Mouse (Mus musculus) hindlimb bud, embryonic 11.5 days (tissue): Measurements from ENCODE around the gene Flnb.

ENCODE experiments used
- DNase-seq: peaks from one replicate; pipeline ENCODE4 v3.0.0-alpha.2; 2012; ENCODE audit warnings: low read depth, low spot score; ENCODE audit errors: extremely low spot score

Flnb gene

DNA sequence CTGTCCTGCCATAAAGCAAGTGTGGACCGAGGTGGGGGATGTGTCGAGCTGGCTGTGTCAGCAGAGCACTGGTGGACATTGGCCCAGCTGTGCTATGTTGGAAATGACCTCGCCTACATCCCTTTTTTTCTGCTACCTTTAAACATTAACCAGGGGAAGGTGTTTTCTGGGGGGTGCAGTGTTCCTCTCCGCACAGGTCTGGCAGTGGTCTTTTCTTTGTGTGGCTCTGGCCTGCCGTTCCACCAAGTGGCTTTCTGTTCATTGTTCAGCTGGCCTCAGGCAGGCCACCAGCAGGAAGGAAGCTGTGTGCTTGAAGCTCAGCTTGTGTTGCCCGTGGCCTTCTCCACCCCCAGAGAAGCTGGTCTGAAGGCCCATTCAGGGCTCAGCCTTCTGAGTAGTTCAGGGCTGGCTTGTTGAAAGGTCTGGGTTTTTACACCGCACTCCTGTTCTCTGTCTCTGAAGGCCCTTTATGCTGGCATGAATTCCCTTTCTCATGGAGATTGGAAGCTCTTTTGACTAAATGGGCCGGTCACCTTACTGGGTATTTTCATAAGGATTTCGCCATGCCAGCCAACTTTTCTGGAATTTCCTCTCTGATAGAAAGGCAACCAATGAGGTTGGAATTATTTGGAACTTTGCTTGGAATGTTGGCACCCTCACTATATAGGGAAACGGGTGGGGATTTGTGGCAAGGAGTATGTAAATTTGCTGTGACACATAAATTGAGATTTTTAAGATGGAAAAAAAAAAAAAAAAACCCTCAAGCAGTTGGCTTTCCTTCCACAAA lies 8.6 kb downstream of the Flnb start:
- no peak for DNase-seq

- no peak for DNase-seq
These were observed 11.4 kb downstream of the Flnb start for GRCm38 (mm10) chr14:7829181-7829580.

DNA sequence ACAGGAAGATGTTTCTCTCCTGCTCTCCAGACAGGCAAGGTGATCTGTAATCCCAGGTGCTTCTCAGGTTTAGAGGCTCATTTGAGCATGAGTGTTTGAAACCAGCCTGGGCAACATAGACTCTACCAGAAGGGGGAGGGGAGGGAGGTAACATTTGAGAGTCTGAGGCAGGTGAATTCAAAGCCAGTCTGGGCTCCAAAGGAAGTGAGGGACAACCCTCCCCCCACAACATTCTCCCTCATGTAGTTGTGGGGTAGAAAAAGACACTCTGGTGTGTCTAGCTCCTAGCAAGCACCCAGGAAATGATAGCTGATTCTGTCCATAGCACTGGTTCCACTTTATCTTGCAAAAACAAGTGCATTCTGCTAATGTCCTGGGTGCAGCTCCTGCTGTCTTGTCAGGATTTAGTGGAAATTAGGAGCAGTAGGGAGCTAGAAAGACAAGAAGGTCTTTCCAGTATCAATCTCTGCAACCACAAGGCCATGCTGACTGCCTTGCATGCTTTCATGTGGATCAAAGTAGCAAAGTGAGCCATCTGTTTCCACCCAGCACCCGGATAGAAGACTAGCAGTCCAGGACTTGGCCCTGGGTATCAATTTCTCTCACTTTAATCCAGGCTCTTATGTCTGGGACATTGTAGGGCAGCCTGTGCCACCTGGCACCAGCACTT lies 14.1 kb downstream of the Flnb start:
- no peak for DNase-seq

GRCm38 (mm10) chr14:7832440-7832783 lies 14.7 kb downstream of the Flnb start:
- no peak for DNase-seq

DNA sequence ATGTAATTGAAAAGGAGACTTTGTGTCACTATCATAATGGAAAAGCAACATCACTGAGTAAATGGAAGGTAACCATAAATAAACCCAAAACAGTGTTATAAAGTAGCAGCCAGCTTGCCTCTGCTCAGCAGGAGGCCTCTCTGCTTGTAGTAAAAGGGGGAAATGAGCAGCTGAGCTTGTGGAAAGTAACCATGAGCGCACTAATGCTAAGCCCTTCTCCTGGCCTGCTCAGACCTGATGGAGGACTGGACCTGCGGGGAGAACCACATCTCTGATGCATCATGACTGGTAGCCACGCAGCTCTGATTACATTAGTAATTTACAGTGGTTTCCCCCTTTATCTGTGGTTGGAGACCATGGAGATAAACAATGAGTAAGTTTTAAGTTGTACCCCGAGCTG lies 15.7 kb downstream of the Flnb start:
- no peak for DNase-seq

DNA sequence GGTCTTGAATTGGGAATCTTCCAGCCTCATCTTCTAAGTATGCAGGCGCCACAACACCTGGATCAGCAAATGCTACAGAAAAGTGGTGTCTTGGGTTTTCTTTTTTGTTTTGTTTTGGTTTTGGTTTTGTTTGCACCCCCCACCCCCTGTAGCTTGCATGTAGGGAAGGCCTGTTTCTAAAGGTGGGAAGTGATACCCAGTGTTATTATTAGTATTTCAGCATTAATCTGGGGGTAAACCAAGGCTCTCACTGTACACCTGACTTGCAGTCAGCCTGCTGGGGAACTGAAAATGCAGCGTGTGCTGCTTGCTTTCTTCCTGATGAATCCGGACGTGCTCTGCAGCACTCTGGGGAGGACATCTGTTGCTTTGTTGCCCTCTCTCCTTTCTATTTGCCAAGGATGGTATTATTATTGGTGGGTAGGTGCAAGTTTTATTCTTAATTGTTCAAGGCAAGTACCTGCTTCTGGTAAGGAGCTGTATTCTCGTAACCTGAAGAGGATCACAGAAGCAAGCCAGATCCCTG lies 20.9 kb downstream of the Flnb start:
- no peak for DNase-seq

GRCm38 (mm10) chr14:7839950-7840514 lies 22.3 kb downstream of the Flnb start:
- no peak for DNase-seq

- DNase-seq: no peak
These were observed 25.0 kb downstream of the Flnb start for GRCm38 (mm10) chr14:7842631-7843332.

GRCm38 (mm10) chr14:7846696-7847095 lies 28.9 kb downstream of the Flnb start:
- no peak for DNase-seq

DNA sequence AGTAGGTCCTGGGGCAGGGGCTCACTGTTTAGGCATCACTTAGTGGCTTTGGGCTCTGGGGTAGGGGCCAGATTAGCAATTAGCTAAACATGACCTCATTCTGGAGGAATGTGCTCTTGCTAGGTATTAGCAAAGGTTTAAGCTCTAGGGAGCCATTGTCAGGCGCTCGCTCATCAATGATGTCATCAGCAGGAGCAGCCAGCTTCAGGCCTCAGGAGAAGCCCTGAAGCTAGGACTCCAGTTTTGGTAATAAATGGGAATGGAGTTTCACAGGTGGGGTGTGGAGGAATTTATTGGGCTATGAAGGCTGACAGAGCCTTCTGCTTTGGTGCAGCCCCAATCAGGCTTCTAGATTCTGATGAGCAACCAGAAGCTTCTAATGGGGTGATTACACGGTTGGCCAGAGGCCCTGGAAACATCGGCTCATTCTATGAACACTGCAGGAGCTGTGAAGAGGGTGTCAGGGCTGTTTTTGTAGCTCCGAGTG lies 30.0 kb downstream of the Flnb start:
- no peak for DNase-seq

GRCm38 (mm10) chr14:7850913-7851312 lies 33.2 kb downstream of the Flnb start:
- no peak for DNase-seq

GRCm38 (mm10) chr14:7851543-7852065 lies 33.8 kb downstream of the Flnb start:
- DNase-seq: no peak

DNA sequence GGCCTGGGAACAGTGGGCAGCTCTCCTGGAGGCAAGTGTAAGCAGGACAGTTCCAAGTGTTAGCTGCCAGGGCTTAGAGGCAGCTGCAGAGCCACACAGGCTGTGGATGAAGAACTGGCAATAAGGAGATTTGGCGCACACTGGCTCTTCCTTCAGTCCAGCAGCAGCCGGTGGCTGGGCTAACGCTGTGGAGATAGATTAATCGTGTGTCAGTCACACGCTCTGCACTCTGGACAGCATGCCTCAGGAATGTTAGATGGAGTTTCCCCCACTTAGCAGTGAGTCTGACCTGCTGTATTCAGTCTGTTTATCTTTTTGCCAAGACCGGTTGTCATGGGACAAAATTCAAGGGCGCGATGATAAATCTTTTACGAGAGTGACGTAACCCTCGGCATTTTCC lies 35.9 kb downstream of the Flnb start:
- DNase-seq: no peak

DNA sequence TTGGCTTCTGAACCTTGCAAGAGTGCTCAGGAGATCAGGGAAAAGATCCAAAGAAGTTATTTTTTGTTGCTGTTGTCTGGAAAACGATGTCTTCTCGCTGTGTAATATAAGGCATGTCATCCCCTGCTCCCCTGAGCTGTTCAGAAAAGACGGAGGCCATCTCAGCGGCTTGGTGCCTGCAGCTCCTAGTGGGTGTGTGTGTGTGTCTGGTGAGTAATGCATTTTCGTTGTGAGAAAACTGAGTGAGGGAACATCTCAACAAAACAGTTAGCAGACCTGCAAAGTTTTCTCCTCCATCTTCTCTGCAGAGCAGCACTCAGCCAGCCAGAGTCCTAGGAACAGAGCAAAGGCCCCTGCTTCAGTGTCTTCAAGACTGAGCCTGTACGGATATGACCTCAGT lies 36.6 kb downstream of the Flnb start:
- DNase-seq: no peak

- no peak for DNase-seq
These were observed 37.3 kb downstream of the Flnb start for GRCm38 (mm10) chr14:7855101-7855500.

DNA sequence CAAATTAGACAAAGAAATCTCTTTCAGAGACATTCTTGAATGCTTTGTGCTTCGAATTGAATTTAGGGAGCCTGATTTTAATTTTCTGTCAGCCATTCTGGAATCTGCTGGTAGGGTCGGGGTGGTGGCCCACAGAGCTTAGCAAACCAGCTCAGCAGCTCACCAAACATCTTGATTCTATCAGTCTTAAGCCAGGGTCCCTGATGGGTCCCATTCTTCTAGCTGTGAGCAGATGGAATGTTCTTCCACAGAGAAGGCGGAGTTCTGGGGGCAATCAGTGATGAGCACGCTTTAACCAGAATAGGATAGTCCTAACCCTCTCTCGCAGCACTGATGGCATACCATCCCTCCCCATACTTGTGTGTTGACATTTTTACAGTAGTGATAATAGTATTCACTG lies 37.7 kb downstream of the Flnb start:
- no peak for DNase-seq

DNA sequence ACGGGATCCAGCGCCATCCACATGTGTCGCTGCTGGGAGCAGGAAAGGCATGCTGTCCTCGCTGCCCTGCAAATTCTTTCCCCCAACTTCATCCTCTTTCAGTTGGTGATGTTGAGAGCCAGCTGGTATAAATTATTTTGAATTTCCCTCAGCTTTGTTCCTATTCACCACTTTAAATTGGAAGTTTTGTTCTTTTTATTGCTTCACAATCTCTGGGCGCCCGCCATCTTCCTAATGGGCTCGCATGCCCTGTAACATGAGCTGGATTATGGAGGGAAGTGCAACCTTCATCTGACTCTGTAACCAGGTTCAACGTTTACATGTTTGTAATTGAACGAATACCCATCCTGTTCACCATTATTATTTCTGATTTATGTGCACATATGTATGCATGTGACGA lies 38.6 kb downstream of the Flnb start:
- DNase-seq: no peak

GRCm38 (mm10) chr14:7857835-7858234 lies 40.1 kb downstream of the Flnb start:
- no peak for DNase-seq

DNA sequence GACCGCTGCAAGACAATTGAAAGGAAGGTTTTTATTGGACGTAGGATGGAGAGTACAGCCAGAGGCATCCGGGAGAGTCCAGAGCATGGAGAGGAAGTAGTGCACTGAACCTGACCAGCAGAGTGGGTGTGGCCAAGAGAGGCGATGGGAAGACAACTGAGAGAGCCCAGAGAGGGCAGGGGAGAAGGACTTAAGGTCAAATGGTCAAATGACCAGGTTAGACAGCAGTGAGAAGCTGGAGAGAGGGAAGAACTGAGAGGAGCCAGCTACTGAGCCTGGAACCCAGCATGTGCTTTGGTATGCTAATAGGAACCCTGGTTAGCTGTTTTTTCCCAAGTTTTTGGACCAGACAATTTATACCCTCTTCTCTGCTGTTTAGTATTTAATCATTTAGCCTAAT lies 40.7 kb downstream of the Flnb start:
- DNase-seq: no peak

- DNase-seq: no peak
These were observed 42.9 kb downstream of the Flnb start for GRCm38 (mm10) chr14:7860525-7861154.

DNA sequence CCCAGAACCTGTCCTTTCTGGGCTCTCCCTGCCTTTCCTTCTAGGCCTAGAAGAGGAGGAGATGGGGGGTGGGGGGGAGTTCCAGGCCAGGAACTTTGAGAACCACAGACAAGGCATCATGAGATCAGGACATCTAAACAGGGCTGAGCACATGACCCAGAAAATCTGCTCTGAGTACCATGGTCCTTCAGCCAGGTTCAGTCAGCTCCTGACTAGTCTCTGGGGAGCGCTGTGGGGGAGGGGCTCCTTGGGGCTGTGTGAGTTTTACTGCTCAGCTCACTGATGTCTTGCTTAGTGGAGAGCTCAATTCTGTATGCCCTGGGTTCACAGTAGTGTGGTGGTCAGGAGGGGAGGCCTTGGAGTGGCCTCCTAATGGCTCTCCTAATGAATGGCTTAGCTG lies 43.5 kb downstream of the Flnb start:
- DNase-seq: no peak
